Mouse (Mus musculus) midbrain, postnatal 0 days (tissue): ENCODE results near the gene Ptpn22. TPM values are rescaled to one million over a fixed set of nuclear protein-coding genes. Genes with fewer than 3 reads are reported as not detected.

ENCODE experiments used
- ATAC-seq: fragments of 200-750 bp; cut with Nextera tagmentation; 2 replicates; pipeline ENCODE4 v1.8.0; 2017; ENCODE audit warnings: moderate number of reproducible peaks, mild to moderate bottlenecking, moderate TSS enrichment, moderate library complexity; ENCODE audit not compliant: low FRiP score
- DNase-seq: peaks from one replicate; pipeline ENCODE4 v3.0.0-alpha.2; 2015; ENCODE audit warnings: low spot score
- H3K27ac ChIP-seq: fragments of 300-500 bp; sonication (generic); 2 replicates; pipeline ENCODE4 v1.5.1; 2014; ENCODE audit warnings: low read depth, mild to moderate bottlenecking, low read length, mixed read lengths
- H3K27me3 ChIP-seq: fragments of 300-500 bp; sonication (generic); 2 replicates; pipeline ENCODE4 v1.6.1; 2014; ENCODE audit warnings: low read length, control low read depth, mixed read lengths; ENCODE audit not compliant: insufficient read depth
- H3K36me3 ChIP-seq: fragments of 300-500 bp; sonication (generic); 2 replicates; pipeline ENCODE4 v1.6.1; 2014; ENCODE audit warnings: low read length, control low read depth, mixed read lengths; ENCODE audit not compliant: insufficient read depth
- H3K4me1 ChIP-seq: fragments of 300-500 bp; sonication (generic); 2 replicates; pipeline ENCODE4 v1.6.1; 2014; ENCODE audit warnings: mild to moderate bottlenecking, control low read depth, antibody characterized with exemption, low read length, mixed read lengths; ENCODE audit not compliant: insufficient read depth
- H3K4me2 ChIP-seq: fragments of 300-500 bp; sonication (generic); 2 replicates; pipeline ENCODE4 v1.6.1; 2014; ENCODE audit warnings: low read depth, mild to moderate bottlenecking, low read length, mixed read lengths; ENCODE audit not compliant: poor library complexity, severe bottlenecking
- H3K4me3 ChIP-seq: fragments of 300-500 bp; sonication (generic); 2 replicates; pipeline ENCODE4 v1.5.1; 2014; ENCODE audit warnings: low read depth, mild to moderate bottlenecking, low read length, moderate library complexity
- H3K9ac ChIP-seq: fragments of 300-500 bp; sonication (generic); replicated peaks from 2 replicates; pipeline ENCODE4 v1.6.1; 2014; ENCODE audit warnings: mild to moderate bottlenecking, low read length, moderate library complexity, mixed read lengths; ENCODE audit not compliant: poor library complexity, severe bottlenecking
- H3K9me3 ChIP-seq: fragments of 300-500 bp; sonication (generic); 2 replicates; pipeline ENCODE4 v1.6.1; 2016; ENCODE audit warnings: low read length, control low read depth
- CTCF ChIP-seq: IDR thresholded peaks from 2 replicates; pipeline ENCODE4 v1.5.1; 2016; ENCODE audit warnings: antibody characterized with exemption, mild to moderate bottlenecking
- WGBS: fragments of 180-500 bp; shearing (Covaris S2); extraction: QIAGEN DNeasy Blood & Tissue Kit; methylation state at CpG from one replicate; pipeline ENCODE4 v1.1.7; 2014; 5-methylcytosine and 5-hydroxymethylcytosine counted together
- polyA plus RNA-seq: library from polyadenylated mRNA; unstranded; fragments of >200 nt; fragmentation: Nextera tagmentation; extraction: Ambion mirVana; gene quantifications from 2 replicates; pipeline ENCODE4 v1.2.1, GENCODE M21; 2015
- total RNA-seq: library from RNA; depleted of rRNA; stranded (reverse); fragments of >200 nt; gene quantifications from 2 replicates; pipeline ENCODE4 v1.2.3, GENCODE M21; 2014

Ptpn22 gene
- total and polyA plus RNA-seq, 2 experiments from 2014 or later, result 0.43 TPM; not detected in 1

DNA sequence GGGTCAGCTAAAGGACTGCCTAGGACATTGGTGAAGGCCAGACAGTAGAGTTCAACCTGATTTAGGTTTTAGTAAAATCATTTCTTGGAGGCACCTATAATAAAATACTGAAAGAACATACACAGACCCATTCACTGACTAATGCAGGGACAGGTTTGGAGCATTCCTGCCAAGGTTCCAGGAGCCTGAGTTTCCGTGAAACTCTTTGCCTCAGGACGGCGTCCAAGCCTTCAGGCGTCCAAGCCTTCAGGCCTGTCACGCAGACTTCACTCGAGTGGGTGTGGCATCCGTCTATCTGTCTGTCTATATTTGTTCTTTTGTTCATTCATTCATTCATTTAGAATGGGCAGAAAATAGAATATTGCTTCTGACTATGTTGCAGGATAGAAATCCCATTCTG is 28.4 kb upstream of the Ptpn22 start:
- Histone ChIP-seq H3K9ac (no peak overlapping the region), H3K9me3 (no peaks in the 10 kb centered on the region), H3K27ac (no peak overlapping the region), H3K4me2 (no peak overlapping the region), H3K4me3 (no peak overlapping the region), H3K36me3 (no peaks in the 10 kb centered on the region), H3K27me3 (no peaks in the 10 kb centered on the region), H3K4me1 (no peaks in the 10 kb centered on the region)
- DNase-seq (no peak), ATAC-seq (no peak)
- WGBS, result 85% methylated on average over 7 of the region's 7 CpGs
- TF ChIP-seq CTCF, result no peak

DNA sequence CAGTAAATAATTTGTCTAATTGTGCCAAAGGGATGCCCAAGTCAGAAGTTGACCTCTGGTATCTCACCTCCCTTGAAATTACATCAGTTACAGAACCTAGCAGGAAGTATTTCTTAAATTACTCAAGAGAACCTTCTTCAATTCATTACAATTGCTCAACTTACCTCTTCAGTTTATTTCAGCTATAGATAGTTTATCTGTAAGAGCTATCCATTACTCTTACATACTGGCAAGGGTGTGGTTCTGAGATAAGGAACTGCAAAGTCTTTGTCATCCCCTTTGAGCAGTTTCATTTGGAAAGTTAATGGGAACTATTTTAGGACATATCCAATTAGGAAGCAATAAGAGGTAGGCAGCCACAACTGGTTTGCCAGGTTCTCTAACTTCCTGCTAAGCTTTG is 27.2 kb upstream of the Ptpn22 start, which contains the start of gene Bcl2l15:
TSS of gene Bcl2l15 (plus strand) at position 176 of the 400 bp plus-strand sequence.
- Histone ChIP-seq H3K4me2 (no peak within 1 kb of the TSS), H3K4me3 (no peak within 1 kb of the TSS), H3K27ac (no peak within 1 kb of the TSS), H3K4me1 (no peaks in the 10 kb centered on the region), H3K9me3 (no peaks in the 10 kb centered on the region), H3K36me3 (no peaks in the 10 kb centered on the region), H3K27me3 (no peaks in the 10 kb centered on the region), H3K9ac (no peak within 1 kb of the TSS)
- ATAC-seq (no peak), DNase-seq (no peak)
- no peak for TF ChIP-seq CTCF

DNA sequence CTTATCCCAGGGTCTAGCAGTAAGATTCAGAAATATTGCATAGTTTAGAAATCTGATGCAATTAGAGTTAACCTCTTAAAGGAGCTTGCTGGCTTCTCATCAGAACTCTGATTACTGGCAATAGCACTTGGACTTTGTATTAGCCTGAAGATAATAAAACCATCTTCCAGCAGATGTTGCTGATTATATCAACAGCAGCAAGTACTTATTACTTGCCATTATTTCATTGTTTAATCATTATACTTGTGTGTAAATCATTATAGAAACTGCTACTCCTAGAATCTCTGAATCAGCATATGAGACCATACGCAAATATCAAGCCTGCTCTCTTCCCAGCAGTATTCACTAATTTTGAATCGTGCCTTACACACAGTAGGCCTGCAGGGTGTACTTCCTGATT is 25.6 kb upstream of the Ptpn22 start:
- Histone ChIP-seq H3K4me2 (no peak overlapping the region), H3K4me1 (no peaks in the 10 kb centered on the region), H3K27ac (no peak overlapping the region), H3K36me3 (no peaks in the 10 kb centered on the region), H3K9ac (no peak overlapping the region), H3K27me3 (no peaks in the 10 kb centered on the region), H3K4me3 (no peak overlapping the region), H3K9me3 (no peaks in the 10 kb centered on the region)
- TF ChIP-seq CTCF, result no peak
- 86% methylated on average over 2 of the region's 2 CpGs for whole genome bisulfite sequencing
- ATAC-seq (no peak), DNase-seq (no peak)

DNA sequence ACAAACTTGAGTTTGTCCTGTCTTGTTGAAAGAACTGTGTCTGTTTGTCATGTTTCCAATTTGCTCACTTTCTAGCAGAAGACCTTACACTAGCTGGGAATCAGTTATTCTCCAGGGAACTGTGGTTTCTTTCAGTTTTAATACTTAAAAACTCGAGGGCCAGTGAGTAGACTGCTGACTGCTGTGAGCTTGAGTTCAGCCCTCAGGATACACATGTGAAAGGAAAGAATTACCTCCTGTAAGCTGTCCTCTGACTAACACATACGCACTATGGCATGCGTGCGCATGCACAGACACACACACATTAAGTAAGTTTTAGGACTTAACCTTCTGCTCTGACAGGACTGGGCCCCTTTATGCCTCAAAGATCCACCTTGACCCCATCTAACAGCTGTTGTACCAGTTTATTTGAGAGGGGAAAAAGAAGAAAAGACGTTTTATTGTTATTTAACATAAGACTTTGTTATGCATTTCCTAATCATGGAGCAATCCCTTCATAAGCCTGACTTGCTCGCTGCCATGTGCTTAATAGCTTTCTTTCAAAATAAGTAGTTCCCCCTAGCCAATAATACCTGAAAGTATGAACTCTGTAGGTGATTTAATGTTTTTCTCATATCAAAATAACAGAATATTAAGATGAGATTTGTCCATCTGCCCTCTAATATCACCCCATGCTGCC is 24.2 kb upstream of the Ptpn22 start:
- ATAC-seq, result no peak
- TF ChIP-seq CTCF, result no peak
- Histone ChIP-seq H3K9me3 (no peaks in the 10 kb centered on the region), H3K36me3 (no peaks in the 10 kb centered on the region), H3K4me1 (no peaks in the 10 kb centered on the region), H3K4me3 (no peak overlapping the region), H3K4me2 (no peak overlapping the region), H3K27me3 (no peaks in the 10 kb centered on the region), H3K9ac (no peak overlapping the region), H3K27ac (no peak overlapping the region)
- 75% methylated on average over 6 of the region's 6 CpGs for whole genome bisulfite sequencing
- no peak for DNase-seq

DNA sequence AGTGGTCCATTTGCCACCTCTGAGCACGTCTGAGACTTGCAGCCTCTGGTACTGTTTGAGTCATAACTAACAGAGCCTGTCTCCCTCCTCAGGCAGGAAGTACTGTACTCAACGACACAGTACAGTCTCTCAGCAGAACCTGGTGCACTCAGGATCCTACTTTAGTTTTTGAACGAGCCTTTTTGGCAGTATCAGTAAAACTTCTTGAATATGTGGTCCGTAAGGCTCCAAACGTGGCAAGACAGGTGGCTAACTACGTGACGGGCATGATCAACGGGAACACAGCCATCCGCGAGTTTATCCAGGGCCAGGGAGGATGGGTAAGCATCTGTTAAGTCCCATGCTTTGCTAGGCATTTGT is 23.7 kb upstream of the Ptpn22 start:
- no peak overlapping the region for H3K4me3 ChIP-seq
- TF ChIP-seq CTCF, result no peak
- no peak for DNase-seq
- H3K9ac ChIP-seq, result no peak overlapping the region
- no peaks in the 10 kb centered on the region for H3K9me3 ChIP-seq
- H3K4me2 ChIP-seq, result no peak overlapping the region
- 82% methylated on average over 10 of the region's 10 CpGs for WGBS
- no peaks in the 10 kb centered on the region for H3K4me1 ChIP-seq
- no peak overlapping the region for H3K27ac ChIP-seq
- no peaks in the 10 kb centered on the region for H3K27me3 ChIP-seq
- no peaks in the 10 kb centered on the region for H3K36me3 ChIP-seq
- ATAC-seq, result no peak

DNA sequence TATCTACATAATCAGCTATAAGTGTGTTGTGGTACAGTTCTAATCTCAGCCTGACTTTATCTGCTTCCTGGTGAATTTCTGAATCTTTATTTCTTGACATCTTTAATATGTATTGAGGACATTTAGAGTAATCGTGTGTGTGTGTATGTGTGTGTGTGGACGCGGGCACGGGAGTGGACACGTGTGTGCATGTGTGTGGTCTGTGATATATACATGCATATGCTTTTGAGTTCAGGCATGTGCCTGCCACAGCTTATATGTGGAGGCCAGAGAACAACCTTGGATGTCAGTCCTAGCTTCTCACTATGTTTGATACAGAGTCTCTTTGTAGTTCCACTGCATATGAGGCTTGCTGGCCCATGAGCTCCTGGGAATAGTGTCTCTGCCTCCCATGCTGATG is 23.1 kb upstream of the Ptpn22 start:
- ATAC-seq (no peak), DNase-seq (no peak)
- no peaks in the 10 kb centered on the region for H3K36me3 ChIP-seq
- TF ChIP-seq CTCF, result no peak
- no peaks in the 10 kb centered on the region for H3K9me3 ChIP-seq
- 97% methylated on average over 5 of the region's 5 CpGs for WGBS
- H3K4me1 ChIP-seq, result no peaks in the 10 kb centered on the region
- no peak overlapping the region for H3K4me2 ChIP-seq
- no peaks in the 10 kb centered on the region for H3K27me3 ChIP-seq
- no peak overlapping the region for H3K27ac ChIP-seq
- no peak overlapping the region for H3K4me3 ChIP-seq
- H3K9ac ChIP-seq, result no peak overlapping the region
